In the genomic region with DNA sequence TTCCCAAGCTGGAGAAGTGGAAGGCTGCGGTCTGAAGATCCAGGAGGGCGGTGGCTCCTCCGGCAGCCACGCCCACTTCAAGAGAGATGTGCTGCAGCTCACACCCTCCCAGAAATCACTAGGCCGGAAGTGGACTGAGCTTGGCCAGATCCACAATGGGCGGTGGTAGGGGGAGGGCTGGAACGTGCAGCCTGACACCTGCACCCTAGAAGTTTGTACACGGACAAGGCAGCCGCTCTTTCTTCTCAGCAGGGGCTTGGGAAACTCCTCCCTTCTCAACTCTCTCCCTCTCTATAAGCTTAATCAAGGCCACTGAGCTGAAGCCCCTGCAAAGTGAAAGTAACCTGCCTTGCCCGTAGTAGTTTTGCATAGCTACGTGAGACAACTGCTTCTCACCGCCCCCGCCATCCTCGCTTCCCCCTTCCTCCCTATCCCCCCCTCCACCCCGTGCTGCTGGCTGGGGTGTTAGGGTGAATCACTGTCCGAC, we compare ENCODE assay signal across 8 mouse cellular contexts.
DNase-seq lines count a peak whose midpoint lies in the region; ATAC-seq lines count a peak whose summit lies in the region.

No protein-coding gene starts in this region.

- H3K4me1 ChIP-seq in embryonic facial prominence, embryonic 13.5 days, result peaks cover 18% of the 10 kb centered on the region
- peaks cover 32% of the 10 kb centered on the region for H3K4me1 ChIP-seq in heart, embryonic 12.5 days (replicated peaks)
- H3K4me1 ChIP-seq in kidney, embryonic 15.5 days, result peaks cover 17% of the 10 kb centered on the region

- peak overlapping the region; percentile 44; the same call in 1 of the 2 replicates for H3K27ac ChIP-seq in embryonic facial prominence, embryonic 13.5 days
- H3K27ac ChIP-seq in heart, embryonic 12.5 days (ENCODE audit: poor library complexity, severe bottlenecking), result peak overlapping the region; percentile 64
- H3K27ac ChIP-seq in kidney, embryonic 15.5 days, result peak overlapping the region; percentile 60

- peak overlapping the region; percentile 48 for H3K4me3 ChIP-seq in embryonic facial prominence, embryonic 13.5 days
- peak overlapping the region; percentile 58 for H3K4me3 ChIP-seq in heart, embryonic 12.5 days
- H3K4me3 ChIP-seq in kidney, embryonic 15.5 days (replicated peaks), result peak overlapping the region; percentile 49

- WGBS in embryonic facial prominence, embryonic 13.5 days, result 3% methylated on average over 16 of the region's 16 CpGs
- under 1% methylated on average over 16 of the region's 16 CpGs for WGBS in heart, embryonic 12.5 days
- under 1% methylated on average over 16 of the region's 16 CpGs for WGBS in kidney, embryonic 15.5 days

- peak; percentile 60 for ATAC-seq in embryonic facial prominence, embryonic 13.5 days (ENCODE audit: insufficient number of reproducible peaks, insufficient read depth, low FRiP score, low TSS enrichment, low read depth)
- ATAC-seq in heart, embryonic 12.5 days (ENCODE audit: insufficient number of reproducible peaks, low FRiP score), result peak; percentile 88
- ATAC-seq in kidney, embryonic 15.5 days (replicated peaks; ENCODE audit: low FRiP score), result peak; percentile 96

- H3K27me3 ChIP-seq in embryonic facial prominence, embryonic 13.5 days, result 0 out of 2 replicates have a peak, but pooled peaks cover 4% of the 10 kb centered on the region
- H3K27me3 ChIP-seq in heart, embryonic 12.5 days (replicated peaks), result no peaks in the 10 kb centered on the region
- H3K27me3 ChIP-seq in kidney, embryonic 15.5 days, result no peaks in the 10 kb centered on the region

- no peaks in the 10 kb centered on the region for H3K9me3 ChIP-seq in embryonic facial prominence, embryonic 13.5 days
- H3K9me3 ChIP-seq in heart, embryonic 12.5 days (replicated peaks), result no peaks in the 10 kb centered on the region
- no peaks in the 10 kb centered on the region for H3K9me3 ChIP-seq in kidney, embryonic 15.5 days (replicated peaks)

- no peaks in the 10 kb centered on the region for H3K36me3 ChIP-seq in embryonic facial prominence, embryonic 13.5 days
- no peaks in the 10 kb centered on the region for H3K36me3 ChIP-seq in heart, embryonic 12.5 days
- no peaks in the 10 kb centered on the region for H3K36me3 ChIP-seq in kidney, embryonic 15.5 days

- DNase-seq in B cell, adult 2 months, result peak; percentile 82 to 85
- peak; percentile 97 for DNase-seq in ZHBTc4 (ENCODE audit: low read depth, low spot score)
- DNase-seq in lung, postnatal 4 days, result peak; percentile 79 to 84
- peak; percentile 81 for DNase-seq in retina, postnatal 1 day
- peak; percentile 80 for DNase-seq in yolk sac, embryonic 10.5 days (ENCODE audit: low spot score)

- peak overlapping the region; percentile 70 for H3K4me2 ChIP-seq in embryonic facial prominence, embryonic 13.5 days
- peak overlapping the region; percentile 91 for H3K4me2 ChIP-seq in heart, embryonic 12.5 days
- peak overlapping the region; percentile 77 for H3K4me2 ChIP-seq in kidney, embryonic 15.5 days

- peak overlapping the region; percentile 67 for H3K9ac ChIP-seq in embryonic facial prominence, embryonic 13.5 days
- H3K9ac ChIP-seq in heart, embryonic 12.5 days, result peak overlapping the region; percentile 76
- peak overlapping the region; percentile 49 for H3K9ac ChIP-seq in kidney, embryonic 15.5 days

Comparison
In these comparisons a context has a peak if more than half of its experiments do, and no peak if none do; other contexts are left out.
1. Peak in every context shown above with its lines: DNase-seq, ATAC-seq, H3K4me3 ChIP-seq and H3K27ac ChIP-seq.